ENCODE assay signal across 25 mouse cellular contexts in the genomic region with DNA sequence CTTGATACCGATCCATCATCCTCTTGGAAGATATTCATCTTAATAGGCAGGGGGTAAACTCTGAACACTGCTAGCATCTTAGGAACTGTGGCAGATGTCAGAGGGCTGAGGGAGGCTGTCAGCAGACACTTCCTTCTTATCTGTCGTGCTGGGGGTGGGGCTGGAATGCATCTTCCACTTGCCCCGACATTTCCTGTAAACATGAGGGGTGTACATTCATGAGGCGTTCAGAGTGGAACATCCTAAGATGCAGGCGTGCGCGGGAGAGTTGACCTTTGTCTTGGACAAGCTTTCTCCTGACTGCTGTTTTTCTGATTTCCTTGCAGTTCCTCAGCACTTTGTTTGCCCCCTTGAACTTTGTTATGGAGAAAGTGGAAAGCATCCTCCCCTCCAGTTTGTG.
DNase-seq lines count a peak whose midpoint lies in the region; ATAC-seq and TF ChIP-seq lines count a peak whose summit lies in the region.
"Had no signal": no experiment of that assay in that cellular context is flagged by ENCODE, and none has a peak within 500 bp of the region (broad histone marks: within the 10 kb centered on the region; RNA-seq: fewer than 3 reads in every experiment).

No protein-coding gene starts in this region.

- H3K9ac ChIP-seq in hindbrain, embryonic 12.5 days: no peak overlapping the region
- no peak overlapping the region for H3K9ac ChIP-seq in hindbrain, embryonic 16.5 days (ENCODE audit: low read depth, low read length)
- H3K9ac ChIP-seq in lung, postnatal 0 days (replicated peaks; ENCODE audit: low read depth): no peak overlapping the region
- H3K9ac ChIP-seq: forebrain, embryonic 12.5 days; heart, embryonic 15.5 days; liver, embryonic 14.5 days; neural tube, embryonic 15.5 days had no signal

- TF ChIP-seq EP300 in lung, postnatal 0 days (IDR thresholded peaks at IDR 0.05): peak; percentile 10; the same call in 1 of the 2 replicates

- H3K4me2 ChIP-seq in hindbrain, embryonic 12.5 days (replicated peaks): no peak overlapping the region
- no peak overlapping the region for H3K4me2 ChIP-seq in hindbrain, embryonic 16.5 days (ENCODE audit: low read length)
- no peak overlapping the region for H3K4me2 ChIP-seq in lung, postnatal 0 days (replicated peaks; ENCODE audit: low read depth, low read length)
- H3K4me2 ChIP-seq: forebrain, embryonic 12.5 days; heart, embryonic 15.5 days; neural tube, embryonic 15.5 days had no signal

- no peak for ATAC-seq in hindbrain, embryonic 12.5 days (ENCODE audit: low FRiP score)
- no peak for ATAC-seq in hindbrain, embryonic 16.5 days
- peak; percentile 56 for ATAC-seq in lung, postnatal 0 days
- ATAC-seq: CD4-positive, CD25-positive, alpha-beta regulatory T cell, adult 4 months; midbrain, embryonic 16.5 days; Patski had no signal

- H3K9me3 ChIP-seq in hindbrain, embryonic 12.5 days (replicated peaks): no peaks in the 10 kb centered on the region
- H3K9me3 ChIP-seq in hindbrain, embryonic 16.5 days (ENCODE audit: control insufficient read depth, low read length): no peaks in the 10 kb centered on the region
- H3K9me3 ChIP-seq in lung, postnatal 0 days (ENCODE audit: low read length): no peaks in the 10 kb centered on the region
- H3K9me3 ChIP-seq: embryonic facial prominence, embryonic 10.5 days; forebrain, embryonic 12.5 days; heart, embryonic 15.5 days; limb, embryonic 10.5 days; megakaryocyte, embryonic 14.5 days; neural tube, embryonic 15.5 days had no signal

- 40% methylated on average over 7 of the region's 7 CpGs for WGBS in hindbrain, embryonic 12.5 days
- 53% methylated on average over 7 of the region's 7 CpGs for WGBS in hindbrain, embryonic 16.5 days
- WGBS in lung, postnatal 0 days: 43% methylated on average over 7 of the region's 7 CpGs

- no peaks in the 10 kb centered on the region for H3K27me3 ChIP-seq in hindbrain, embryonic 12.5 days
- no peaks in the 10 kb centered on the region for H3K27me3 ChIP-seq in hindbrain, embryonic 16.5 days (replicated peaks; ENCODE audit: control insufficient read depth, insufficient read depth, low read length)
- no peaks in the 10 kb centered on the region for H3K27me3 ChIP-seq in lung, postnatal 0 days (replicated peaks; ENCODE audit: insufficient read depth, low read length)
- H3K27me3 ChIP-seq: forebrain, embryonic 12.5 days; heart, embryonic 15.5 days; megakaryocyte, embryonic 14.5 days; neural tube, embryonic 15.5 days; Patski had no signal

- no peak for TF ChIP-seq CTCF in lung, postnatal 0 days (IDR thresholded peaks at IDR 0.05)

- H3K27ac ChIP-seq in hindbrain, embryonic 12.5 days: peak overlapping the region; percentile 44; the same call in 1 of the 2 replicates
- no peak overlapping the region for H3K27ac ChIP-seq in hindbrain, embryonic 16.5 days (ENCODE audit: low read depth, low read length)
- no peak overlapping the region for H3K27ac ChIP-seq in lung, postnatal 0 days (ENCODE audit: low read length)
- H3K27ac ChIP-seq: embryonic facial prominence, embryonic 10.5 days; forebrain, embryonic 12.5 days; heart, embryonic 15.5 days; limb, embryonic 10.5 days; liver, embryonic 14.5 days; neural tube, embryonic 15.5 days had no signal

- peaks cover 27% of the 10 kb centered on the region for H3K36me3 ChIP-seq in hindbrain, embryonic 12.5 days
- 0 out of 2 replicates have a peak, but pooled peaks cover 9% of the 10 kb centered on the region for H3K36me3 ChIP-seq in hindbrain, embryonic 16.5 days (ENCODE audit: control insufficient read depth, insufficient read depth, low read length)
- no peaks in the 10 kb centered on the region for H3K36me3 ChIP-seq in lung, postnatal 0 days (ENCODE audit: insufficient read depth, low read length)
- H3K36me3 ChIP-seq: limb, embryonic 10.5 days had no signal

- no peak overlapping the region for H3K4me3 ChIP-seq in hindbrain, embryonic 12.5 days
- no peak overlapping the region for H3K4me3 ChIP-seq in hindbrain, embryonic 16.5 days (ENCODE audit: low read length)
- no peak overlapping the region for H3K4me3 ChIP-seq in lung, postnatal 0 days (ENCODE audit: low read depth, low read length)
- H3K4me3 ChIP-seq: embryonic facial prominence, embryonic 10.5 days; forebrain, embryonic 12.5 days; heart, embryonic 15.5 days; limb, embryonic 10.5 days; megakaryocyte, embryonic 14.5 days; neural tube, embryonic 15.5 days had no signal

- peaks cover 9% of the 10 kb centered on the region for H3K4me1 ChIP-seq in hindbrain, embryonic 12.5 days
- H3K4me1 ChIP-seq in hindbrain, embryonic 16.5 days (ENCODE audit: control insufficient read depth, insufficient read depth, low read depth, low read length): no peaks in the 10 kb centered on the region
- 0 out of 2 replicates have a peak, but pooled peaks cover 3% of the 10 kb centered on the region for H3K4me1 ChIP-seq in lung, postnatal 0 days (ENCODE audit: insufficient read depth, low read depth, low read length)
- H3K4me1 ChIP-seq: forebrain, embryonic 12.5 days; neural tube, embryonic 15.5 days had no signal

- peak; percentile 35 for DNase-seq in embryo, embryonic 10 days (ENCODE audit: low spot score)
- no peak for DNase-seq in embryo, embryonic 11 days
- DNase-seq in lung, postnatal 0 days (ENCODE audit: low spot score): peak; percentile 70
- no peak for DNase-seq in lung, adult 18-20 months
- DNase-seq in yolk sac, embryonic 10.5 days (ENCODE audit: low spot score): peak; percentile 64
- no peak for DNase-seq in gastrocnemius, postnatal 10 days
- DNase-seq: adrenal gland, adult 8-10 months; cerebellum, postnatal 14 days; heart, adult 11 months; kidney, adult 8-10 months; kidney, postnatal 25 days; right cerebral cortex, postnatal 14 days; thymus, postnatal 36 days had no signal

Comparison
In these comparisons a context has a peak if more than half of its experiments do, and no peak if none do; other contexts are left out.
1. DNase-seq: peak in embryo, embryonic 10 days (single experiment), lung, postnatal 0 days (single experiment) and yolk sac, embryonic 10.5 days (single experiment); none in embryo, embryonic 11 days (single experiment), lung, adult 18-20 months (0 of 2) and gastrocnemius, postnatal 10 days (single experiment).